Mouse (Mus musculus) Patski (cell line): ENCODE measurements around the gene Gli1. TPM values are rescaled to one million over a fixed set of nuclear protein-coding genes. Genes with fewer than 3 reads are reported as not detected.

ENCODE experiments used
- ATAC-seq: fragments of 100-300 bp; one replicate; pipeline ENCODE4 v1.8.0; 2021
- CTCF ChIA-PET: fragments of 350-600 bp; sonication (Branson Sonifier 250); formaldehyde crosslinking; loops from one replicate; lab custom pipeline; 2022; ENCODE audit warnings: inconsistent platforms; lab: Charles Lee
- POLR2A ChIA-PET: fragments of 350-600 bp; sonication (Branson Sonifier 250); formaldehyde crosslinking; loops from one replicate; lab custom pipeline; 2022; ENCODE audit warnings: antibody characterized with exemption, inconsistent platforms; lab: Charles Lee
- DNase-seq: peaks from one replicate; pipeline ENCODE4 v3.0.0-alpha.2; 2011; ENCODE audit warnings: low read depth, low spot score
- H3K27me3 ChIP-seq: fragments of 371-371 bp; one replicate; pipeline ENCODE4 v1.5.1; 2021
- CTCF ChIP-seq: fragments of 100-300 bp; IDR thresholded peaks from one replicate; pipeline ENCODE4 v1.5.1; 2021
- in situ Hi-C: fragments of 300-500 bp; cut with MboI; formaldehyde crosslinking; loops from 3 replicates; pipeline ENCODE4 v1.11.1; 2018; ENCODE audit warnings: low pct_unique_long_range_greater_than_20kb, mixed read lengths
- polyA plus RNA-seq: library from polyadenylated mRNA; unstranded; gene quantifications from one replicate; pipeline ENCODE4 v1.2.3, GENCODE M21; 2021

Gene Gli1
- polyA plus RNA-seq, 1 experiment from 2014 or later: 0.23 TPM

GRCm38 (mm10) chr10:127288800-127289572, 52.8 kb downstream of the Gli1 start, which contains the start of gene Mbd6:
Gene Mbd6 (minus strand): TSS chr10:127289018.
- no peak for TF ChIP-seq CTCF
- no peaks in the 10 kb centered on the region for H3K27me3 ChIP-seq
- ATAC-seq (peak; percentile 24), DNase-seq (peak; percentile 54)
- ChIA-PET CTCF (no interaction called here), POLR2A (interaction anchor here (0.7 to 2.5 kb wide), 6 partner anchors 8 to 123 kb away, joined by 3 to 11 read pairs (median 5); no protein-coding TSS in a partner anchor)
- in situ Hi-C loops: loop anchor here (25.0 kb wide), 2 partner anchors 373 to 748 kb away; partner anchors contain the start of genes Nab2, Naca and Nemp1

- in situ Hi-C loops: loop anchor here (25.0 kb wide), 2 partner anchors 374 to 749 kb away; partner anchors contain the start of genes Nab2, Naca and Nemp1
- ChIA-PET POLR2A (interaction anchor here (2.5 kb wide), 1 partner anchor 16 kb away, joined by 11 read pairs; no protein-coding TSS in a partner anchor), CTCF (interaction anchor here (1.1 kb wide), 1 partner anchor 13 kb away, joined by 3 read pairs; no protein-coding TSS in a partner anchor)
- no peak for ATAC-seq
- DNase-seq: no peak
- no peaks in the 10 kb centered on the region for H3K27me3 ChIP-seq
- TF ChIP-seq CTCF: no peak
Measured at GRCm38 (mm10) chr10:127288328-127288799, 53.4 kb downstream of the Gli1 start.

GRCm38 (mm10) chr10:127287936-127288293, 53.9 kb downstream of the Gli1 start:
- in situ Hi-C loops: loop anchor here (25.0 kb wide), 2 partner anchors 374 to 749 kb away; partner anchors contain the start of genes Nab2, Naca and Nemp1
- ATAC-seq (no peak), DNase-seq (no peak)
- ChIA-PET POLR2A (interaction anchor here (2.5 kb wide), 1 partner anchor 15 kb away, joined by 11 read pairs; no protein-coding TSS in a partner anchor), CTCF (interaction anchor here (1.1 kb wide), 1 partner anchor 12 kb away, joined by 3 read pairs; no protein-coding TSS in a partner anchor)
- TF ChIP-seq CTCF: no peak
- no peaks in the 10 kb centered on the region for H3K27me3 ChIP-seq

GRCm38 (mm10) chr10:127287271-127287935, 54.4 kb downstream of the Gli1 start:
- CTCF ChIA-PET: interaction anchor here (0.8 to 1.1 kb wide), 3 partner anchors 12 to 25 kb away, joined by 3 to 4 read pairs (median 4); partner anchors contain the start of gene Mars
- in situ Hi-C loops: loop anchor here (25.0 kb wide), 2 partner anchors 375 to 750 kb away; partner anchors contain the start of genes Nab2, Naca and Nemp1
- ATAC-seq (no peak), DNase-seq (no peak)
- POLR2A ChIA-PET: interaction anchor here (1.2 to 2.5 kb wide), 3 partner anchors 9 to 15 kb away, joined by 4 to 11 read pairs (median 4); no protein-coding TSS in a partner anchor
- no peaks in the 10 kb centered on the region for H3K27me3 ChIP-seq
- no peak for TF ChIP-seq CTCF

- ChIA-PET CTCF (interaction anchor here (0.8 to 1.1 kb wide), 2 partner anchors 14 to 25 kb away, joined by 4 read pairs; partner anchors contain the start of gene Mars), POLR2A (interaction anchor here (1.2 to 2.5 kb wide), 4 partner anchors 9 to 25 kb away, joined by 3 to 11 read pairs (median 4); partner anchors contain the start of gene Mars)
- DNase-seq (no peak), ATAC-seq (no peak)
- H3K27me3 ChIP-seq: no peaks in the 10 kb centered on the region
- in situ Hi-C loops: loop anchor here (25.0 kb wide), 2 partner anchors 376 to 751 kb away; partner anchors contain the start of genes Nab2, Naca and Nemp1
- no peak for TF ChIP-seq CTCF
Measured at GRCm38 (mm10) chr10:127286730-127287129, 55.0 kb downstream of the Gli1 start.

- ATAC-seq: no peak
- ChIA-PET CTCF (interaction anchor here (1.1 kb wide), 1 partner anchor 14 kb away, joined by 4 read pairs; no protein-coding TSS in a partner anchor), POLR2A (interaction anchor here (1.2 to 2.5 kb wide), 5 partner anchors 8 to 25 kb away, joined by 3 to 11 read pairs (median 4); partner anchors contain the start of gene Mars)
- TF ChIP-seq CTCF: no peak
- DNase-seq: no peak
- no peaks in the 10 kb centered on the region for H3K27me3 ChIP-seq
- in situ Hi-C loops: loop anchor here (25.0 kb wide), 2 partner anchors 376 to 751 kb away; partner anchors contain the start of genes Nab2, Naca and Nemp1
Measured at GRCm38 (mm10) chr10:127286194-127286593, 55.6 kb downstream of the Gli1 start.

- in situ Hi-C loops: loop anchor here (25.0 kb wide), 2 partner anchors 377 to 752 kb away; partner anchors contain the start of genes Nab2, Naca and Nemp1
- ATAC-seq: no peak
- CTCF ChIA-PET: no interaction called here
- POLR2A ChIA-PET: interaction anchor here (0.7 to 1.7 kb wide), 5 partner anchors 8 to 26 kb away, joined by 3 to 4 read pairs (median 3); partner anchors contain the start of gene Mars
- DNase-seq: no peak
- TF ChIP-seq CTCF: no peak
- H3K27me3 ChIP-seq: no peaks in the 10 kb centered on the region
Measured at GRCm38 (mm10) chr10:127285644-127286043, 56.1 kb downstream of the Gli1 start.

- H3K27me3 ChIP-seq: no peaks in the 10 kb centered on the region
- no peak for ATAC-seq
- ChIA-PET CTCF (no interaction called here), POLR2A (interaction anchor here (0.7 to 1.5 kb wide), 3 partner anchors 8 to 16 kb away, joined by 3 to 4 read pairs (median 3); no protein-coding TSS in a partner anchor)
- no peak for DNase-seq
- TF ChIP-seq CTCF: no peak
- in situ Hi-C loops: loop anchor here (25.0 kb wide), 2 partner anchors 377 to 752 kb away; partner anchors contain the start of genes Nab2, Naca and Nemp1
Measured at GRCm38 (mm10) chr10:127284724-127285500, 56.9 kb downstream of the Gli1 start.
